Mouse (Mus musculus): Measurements from ENCODE around the gene Sez6l. TPM values are rescaled to one million over a fixed set of nuclear protein-coding genes. Genes with fewer than 3 reads are reported as not detected.

Sez6l gene
- polyA plus RNA-seq, 2 experiments from 2014 or later, result not detected

DNA sequence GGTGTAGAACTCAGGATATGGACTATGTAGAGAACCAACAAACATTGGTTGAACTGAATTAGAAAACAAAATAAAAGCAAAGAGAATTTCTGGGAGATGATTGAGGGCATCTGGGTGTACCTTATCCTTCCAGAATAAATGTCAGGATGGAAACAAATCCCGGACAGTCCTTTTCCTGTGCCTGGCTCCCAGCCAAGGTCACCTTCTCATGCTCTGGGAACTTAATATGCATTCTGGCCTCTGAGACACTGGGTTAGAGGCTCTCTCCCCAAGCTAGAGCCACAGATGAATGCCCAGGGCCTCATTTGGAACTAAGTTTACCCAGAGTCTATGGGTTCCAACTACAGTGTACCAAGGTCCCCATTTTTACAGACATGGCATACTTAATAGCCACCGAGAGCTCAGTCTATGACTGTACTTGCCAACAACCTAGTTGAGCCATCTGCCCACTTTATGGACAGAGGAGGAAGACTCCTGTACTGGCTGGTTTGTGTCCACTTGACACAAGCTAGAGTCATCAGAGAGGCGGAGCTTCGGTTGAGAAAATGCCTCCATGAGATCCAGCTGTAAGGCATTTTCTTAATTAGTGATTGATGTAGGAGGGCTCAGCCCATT is 7.3 kb upstream of the Sez6l start:
- no peak for ATAC-seq

DNA sequence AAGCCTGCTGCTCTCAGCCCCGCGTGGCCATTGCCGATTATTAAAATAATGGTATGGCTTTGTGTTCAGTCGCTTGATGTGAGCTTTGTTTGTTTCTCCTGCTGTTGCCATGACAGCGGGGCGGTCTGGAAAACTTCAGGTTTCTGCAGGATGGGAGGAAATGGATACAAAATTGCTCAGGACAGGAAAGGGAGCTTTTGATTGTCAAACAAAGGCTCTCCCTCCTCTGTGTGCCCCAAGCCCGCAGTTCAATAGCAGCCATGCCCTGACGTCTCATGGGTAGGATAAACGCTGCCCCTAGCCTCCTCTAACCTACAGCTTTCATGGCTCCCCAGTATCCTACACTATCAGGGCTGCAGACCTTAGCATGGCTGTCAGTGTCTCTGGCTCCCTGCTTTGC is 6.3 kb upstream of the Sez6l start:
- ATAC-seq, result no peak

- ATAC-seq, result no peak
These were observed 765 bp upstream of the Sez6l start for GRCm38 (mm10) chr5:112577750-112578149.

DNA sequence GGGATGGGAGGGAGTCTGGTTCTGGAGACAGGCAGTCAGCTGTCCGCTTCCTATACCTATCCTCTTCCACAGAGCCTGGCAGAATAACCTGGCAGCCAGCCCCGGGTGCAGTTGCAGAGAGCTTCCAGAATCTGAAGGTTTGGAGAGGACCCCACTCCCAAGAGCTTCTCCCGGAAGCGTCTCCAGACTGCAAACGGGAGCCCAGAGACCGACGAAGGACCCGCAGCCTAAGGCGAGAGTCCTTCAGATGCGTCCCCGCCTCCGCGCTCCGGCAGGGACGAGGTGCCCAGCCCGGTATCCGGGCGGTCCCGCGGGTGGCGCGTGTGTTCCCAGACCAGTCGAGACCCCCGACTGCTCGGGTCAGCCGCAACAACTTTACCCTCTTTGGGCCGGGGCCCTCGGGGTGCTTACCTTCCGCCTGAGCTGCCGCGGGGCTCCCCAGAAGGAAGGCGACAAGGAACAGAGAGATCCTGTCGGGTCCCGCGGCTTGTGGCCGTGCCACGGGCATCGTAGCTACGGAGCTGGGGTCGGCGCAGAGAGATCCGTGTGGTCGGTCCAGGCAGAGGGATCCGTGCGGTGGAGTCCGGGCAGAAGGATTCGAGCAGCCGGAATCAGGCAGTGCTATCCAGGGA is 508 bp downstream of the Sez6l start:
- ATAC-seq, result no peak

DNA sequence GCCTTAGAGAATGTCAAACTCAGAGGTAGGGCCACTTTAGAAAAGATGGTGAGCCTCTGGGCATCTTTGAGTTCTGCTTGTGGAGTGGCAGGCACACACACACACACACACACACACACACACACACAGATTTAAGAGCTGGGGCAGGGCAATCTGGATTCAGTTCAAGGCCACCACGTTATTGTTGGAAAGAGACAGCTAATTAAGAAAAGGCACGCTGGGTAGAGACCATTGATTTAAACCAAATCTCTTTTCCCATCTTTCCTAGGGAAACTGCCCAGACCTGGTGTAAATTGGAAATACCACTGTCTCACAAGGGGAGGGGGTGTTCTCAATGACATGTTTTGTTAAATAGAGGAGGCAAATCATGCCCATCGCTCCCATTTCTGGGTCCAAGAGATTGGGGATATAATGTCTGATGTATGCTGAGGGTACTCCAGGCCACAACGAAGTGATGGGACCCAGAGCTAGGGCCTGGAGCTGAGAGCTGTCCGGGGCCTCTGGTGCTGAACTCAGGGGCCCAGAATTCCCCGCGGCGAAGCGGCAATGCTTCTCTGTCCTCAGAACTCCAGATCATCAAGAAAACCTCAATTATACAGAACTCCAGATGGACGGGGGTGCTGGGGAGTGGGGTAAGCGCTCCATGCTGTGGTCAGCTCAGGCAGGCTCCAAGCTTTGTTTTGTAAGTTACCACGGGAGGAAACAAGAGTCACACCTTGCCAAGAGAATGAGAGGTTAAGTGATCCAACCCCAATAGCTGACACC is 1.7 kb downstream of the Sez6l start:
- ATAC-seq, result no peak

GRCm38 (mm10) chr5:112573916-112574315 is 3.1 kb downstream of the Sez6l start:
- no peak for ATAC-seq

GRCm38 (mm10) chr5:112572217-112572616 is 4.8 kb downstream of the Sez6l start:
- ATAC-seq, result no peak

GRCm38 (mm10) chr5:112565489-112565888 is 11.5 kb downstream of the Sez6l start:
- no peak for ATAC-seq

DNA sequence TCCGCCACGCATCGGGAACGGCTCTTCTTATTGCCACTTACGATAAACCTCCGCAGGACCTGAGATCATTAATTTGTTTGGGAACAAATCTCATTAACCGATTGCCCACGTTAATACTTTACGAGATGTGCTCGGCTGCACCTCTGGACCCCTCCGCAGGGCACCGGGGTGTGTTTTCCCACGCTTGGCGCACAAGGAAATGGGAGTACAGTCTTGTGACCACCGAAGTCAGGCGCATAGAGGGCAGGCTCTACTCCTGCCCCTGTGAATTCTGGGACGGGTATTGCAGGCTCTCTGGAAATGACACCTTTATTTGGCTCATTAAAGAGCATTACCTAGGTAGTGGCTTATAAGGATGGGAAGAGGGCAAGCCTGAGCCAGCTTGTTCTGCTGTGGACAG is 11.9 kb downstream of the Sez6l start:
- ATAC-seq, result no peak

DNA sequence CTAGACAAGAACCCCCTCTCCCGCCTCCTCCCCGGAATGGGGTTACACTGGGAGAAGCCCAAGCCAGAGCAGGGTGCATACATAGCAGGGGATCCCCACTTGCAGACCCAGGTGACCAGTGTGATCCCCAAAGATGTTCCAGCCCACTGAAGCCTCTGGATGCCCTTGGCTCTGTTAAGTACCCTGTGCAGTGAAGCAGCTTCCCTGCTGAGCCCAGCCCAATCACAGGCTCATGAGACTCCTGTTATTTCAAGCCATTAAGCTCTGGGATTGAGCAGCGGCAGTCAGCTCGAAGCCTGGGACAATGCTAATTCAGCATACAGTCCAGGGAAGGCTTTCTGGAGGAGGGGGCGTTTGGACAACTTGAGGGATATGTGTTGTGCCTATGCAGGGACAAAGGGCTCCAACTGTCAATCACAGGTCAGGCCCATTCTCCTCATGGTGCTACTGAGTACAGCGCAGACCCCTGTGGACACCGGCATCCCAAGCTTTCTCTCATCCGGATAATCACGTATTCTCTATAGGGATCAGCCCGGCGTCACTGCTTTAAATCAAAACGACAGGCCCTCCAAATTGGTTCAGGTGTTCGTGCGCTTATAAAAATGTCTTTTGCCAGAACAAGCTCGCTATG is 16.0 kb downstream of the Sez6l start:
- no peak for ATAC-seq

- ATAC-seq, result no peak
These were observed 16.8 kb downstream of the Sez6l start for GRCm38 (mm10) chr5:112560139-112560538.

- no peak for ATAC-seq
These were observed 19.6 kb downstream of the Sez6l start for GRCm38 (mm10) chr5:112557396-112557795.

DNA sequence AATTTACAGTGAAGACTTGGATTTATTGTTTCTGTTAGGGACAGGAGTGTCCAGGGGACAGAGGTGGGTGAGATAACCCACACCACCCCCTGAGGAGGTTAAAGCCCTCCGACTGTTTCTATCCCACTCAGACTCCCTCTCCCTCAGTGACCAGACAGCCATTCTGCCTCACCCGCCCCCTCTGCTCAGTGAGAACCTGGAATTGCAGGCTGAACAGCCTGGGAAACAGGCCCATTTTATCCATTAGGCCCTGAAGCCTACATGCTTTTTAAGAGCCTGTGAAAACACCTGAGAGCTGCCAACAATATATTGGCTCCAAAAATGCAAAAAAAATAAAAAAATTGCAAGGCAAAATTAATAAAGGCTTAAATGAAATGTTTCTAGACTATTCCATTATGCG is 20.3 kb downstream of the Sez6l start:
- no peak for ATAC-seq

DNA sequence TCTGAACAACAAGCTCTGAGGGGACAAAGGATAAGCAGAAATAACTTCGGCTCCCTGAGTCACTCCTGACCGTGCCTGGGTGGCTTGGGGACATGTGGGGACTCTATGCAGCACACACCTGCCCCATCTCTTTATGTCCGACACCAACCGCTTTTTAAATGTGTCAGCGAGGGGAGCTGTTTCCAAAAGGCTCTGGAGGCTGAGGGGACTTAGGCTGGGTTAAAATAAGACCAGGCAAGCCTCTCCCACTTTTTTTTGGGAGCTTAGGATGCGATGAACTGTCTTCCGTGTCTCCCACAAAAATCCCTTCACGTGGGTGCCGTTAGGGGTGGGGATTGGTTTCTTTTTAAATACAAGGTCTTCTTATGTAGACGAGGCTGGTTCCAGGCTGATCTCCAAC is 22.5 kb downstream of the Sez6l start:
- ATAC-seq, result no peak

DNA sequence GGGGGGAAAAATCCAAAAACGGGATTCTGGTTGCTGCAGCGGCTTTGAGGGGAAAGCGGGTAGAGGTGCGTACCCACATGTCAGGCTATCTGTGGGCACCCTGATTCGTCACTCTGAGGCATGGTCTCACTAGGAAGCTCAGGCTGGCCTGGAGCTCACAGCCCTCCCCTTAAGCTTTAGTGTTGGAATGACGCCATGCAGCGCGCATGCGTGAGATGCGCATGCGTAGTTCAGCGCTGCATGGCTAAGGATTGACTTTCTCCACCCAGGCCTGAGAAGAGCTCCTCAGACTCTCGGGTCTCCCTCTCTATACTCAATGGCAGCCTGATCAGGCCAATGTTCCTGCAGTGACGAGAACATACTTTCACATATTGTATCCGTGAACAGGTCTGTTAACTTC is 24.2 kb downstream of the Sez6l start:
- no peak for ATAC-seq

GRCm38 (mm10) chr5:112551975-112552728 is 24.8 kb downstream of the Sez6l start:
- ATAC-seq, result no peak

DNA sequence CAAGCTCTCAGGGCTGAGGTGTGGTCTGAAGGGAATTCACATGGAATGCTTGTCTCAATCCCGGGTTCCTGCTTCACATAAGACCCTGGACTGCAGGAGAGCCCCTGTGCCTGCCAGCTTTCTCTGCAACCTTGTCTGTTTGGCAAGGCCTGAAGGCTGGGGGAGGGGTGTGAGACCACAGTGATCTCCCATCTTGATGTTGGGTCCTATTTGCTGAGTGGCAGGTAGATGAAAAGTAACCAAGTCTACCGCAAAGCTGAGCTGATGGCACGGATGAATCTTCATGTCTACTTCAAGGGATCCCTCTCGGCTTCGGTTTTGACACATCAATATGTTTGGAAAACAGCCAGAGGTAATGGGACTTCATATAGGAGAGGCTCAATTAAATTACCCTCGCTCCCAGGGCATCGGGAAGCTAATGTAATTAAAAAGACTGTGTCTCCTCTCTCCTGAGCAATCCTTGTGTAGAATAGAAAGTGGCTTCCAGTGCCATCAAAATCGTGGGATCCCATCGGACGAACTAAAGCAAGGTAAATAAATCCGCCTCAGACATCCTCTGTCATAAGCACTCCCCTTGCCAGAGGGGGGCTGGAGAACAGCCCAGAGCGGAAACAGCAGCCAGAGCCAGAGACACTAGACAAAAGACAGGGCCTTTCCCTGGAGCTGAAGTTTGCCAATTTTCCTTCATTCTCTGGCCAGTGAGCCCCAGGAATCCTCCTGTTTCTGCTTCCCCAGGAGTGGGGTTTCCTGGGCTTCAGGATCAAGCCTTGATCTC is 28.0 kb downstream of the Sez6l start:
- no peak for ATAC-seq

DNA sequence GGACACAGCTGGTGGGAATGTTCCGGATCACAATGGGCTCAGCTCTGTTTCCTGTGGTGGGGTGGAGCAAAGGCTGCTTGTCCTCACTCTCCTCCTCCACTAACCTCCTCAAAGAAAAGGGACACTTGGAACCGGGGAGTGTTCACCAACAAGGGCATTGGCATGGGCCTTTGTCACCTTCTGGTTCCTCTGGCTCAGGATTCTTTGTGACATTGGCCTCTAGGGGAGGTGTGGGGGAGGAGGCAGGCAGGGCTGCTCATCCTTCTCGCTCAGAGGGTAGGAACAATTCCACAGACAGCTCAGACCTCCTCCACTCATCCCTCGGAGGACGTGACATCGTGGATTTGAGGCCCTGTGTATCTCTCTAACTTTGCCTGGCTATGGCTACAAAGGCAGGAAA is 30.2 kb downstream of the Sez6l start:
- ATAC-seq, result no peak

DNA sequence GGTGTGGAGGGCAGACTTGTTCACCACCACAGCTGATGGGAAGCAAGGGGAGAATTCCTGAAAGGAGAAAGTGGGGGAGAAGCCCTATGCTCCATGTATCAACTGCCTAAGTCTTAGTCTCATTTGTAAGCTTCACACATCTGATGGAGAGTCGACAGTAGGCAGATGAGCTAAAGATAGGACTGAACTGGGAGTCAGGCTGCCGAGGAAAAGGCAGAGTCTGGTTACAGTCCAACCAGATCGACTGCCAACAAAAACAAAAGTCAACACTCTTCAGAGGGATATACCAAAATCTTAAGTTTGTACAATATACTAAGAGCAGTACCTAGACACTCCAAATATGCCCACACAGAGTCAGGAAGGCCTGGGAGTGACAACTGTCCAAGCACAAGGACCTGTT is 38.7 kb downstream of the Sez6l start:
- ATAC-seq, result no peak

DNA sequence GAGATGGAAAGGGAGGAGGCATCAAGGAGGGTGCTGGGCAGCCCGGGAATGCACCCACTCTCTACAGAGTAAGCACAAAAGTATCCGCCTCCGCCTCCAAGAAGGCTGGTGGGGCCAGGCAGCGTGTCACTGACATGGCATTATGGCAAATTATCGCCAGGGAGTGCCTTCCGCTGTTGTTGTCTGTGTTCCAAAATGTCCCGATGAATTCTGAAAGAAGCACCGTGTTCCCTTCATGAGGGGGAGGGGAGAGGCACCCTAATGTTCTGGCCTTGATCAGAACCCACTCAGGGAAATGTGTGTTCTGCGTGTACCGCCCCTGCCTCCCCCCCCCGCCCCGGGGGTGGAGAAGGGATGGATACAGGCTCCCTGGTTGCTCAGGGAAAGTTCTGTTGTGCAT is 41.1 kb downstream of the Sez6l start:
- no peak for ATAC-seq

DNA sequence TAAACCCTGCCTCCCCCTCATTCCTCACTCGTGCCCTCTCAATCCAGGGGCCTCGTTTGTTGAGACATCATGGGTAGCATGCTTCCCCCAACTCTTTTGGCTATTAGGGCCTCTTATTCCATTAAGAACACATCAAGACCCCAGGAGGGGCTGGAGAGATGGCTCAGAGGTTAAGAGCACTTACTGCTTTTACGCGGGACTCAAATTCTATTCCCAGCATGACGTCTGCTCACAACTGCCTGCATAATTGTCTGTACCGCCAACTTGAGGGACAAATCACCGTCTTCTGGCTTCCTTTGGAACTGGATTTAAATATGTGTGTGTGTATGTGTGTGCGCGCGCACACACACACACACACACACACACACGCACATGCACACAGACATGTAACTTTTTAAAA is 42.8 kb downstream of the Sez6l start:
- no peak for ATAC-seq

Measured in activated CD4-positive, CD25-positive, alpha-beta regulatory T cell, adult 4 months (primary cell).